Mouse (Mus musculus) olfactory bulb, adult 2 months (tissue): ENCODE measurements around the gene Nhsl1. TPM values are rescaled to one million over a fixed set of nuclear protein-coding genes. Genes with fewer than 3 reads are reported as not detected.

ENCODE experiments used
- H3K27ac ChIP-seq: fragments of 200-500 bp; 2 replicates; pipeline ENCODE4 v1.5.1; 2012; ENCODE audit warnings: low read depth, low read length; ENCODE audit not compliant: insufficient read depth
- H3K4me1 ChIP-seq: fragments of 200-500 bp; 2 replicates; pipeline ENCODE4 v1.6.1; 2012; ENCODE audit warnings: low read length; ENCODE audit not compliant: control insufficient read depth, insufficient read depth
- H3K4me3 ChIP-seq: fragments of 200-500 bp; 2 replicates; pipeline ENCODE4 v1.5.1; 2012; ENCODE audit warnings: mild to moderate bottlenecking, low read depth, low read length, moderate library complexity; ENCODE audit not compliant: insufficient read depth
- CTCF ChIP-seq: fragments of 200-500 bp; IDR thresholded peaks from 2 replicates; pipeline ENCODE4 v1.5.1; 2012; ENCODE audit warnings: low read depth, mild to moderate bottlenecking, low read length, moderate library complexity; ENCODE audit not compliant: insufficient read depth
- POLR2A ChIP-seq: fragments of 200-500 bp; IDR thresholded peaks from 2 replicates; pipeline ENCODE4 v1.6.1; 2012; ENCODE audit warnings: mild to moderate bottlenecking, low read depth, low read length, moderate library complexity; ENCODE audit not compliant: insufficient read depth
- WGBS: fragments of 180-500 bp; shearing (Covaris S2); methylation state at CpG from one replicate; pipeline ENCODE4 v1.1.7; 2018; 5-methylcytosine and 5-hydroxymethylcytosine counted together
- polyA plus RNA-seq: library from polyadenylated mRNA; stranded (reverse); fragments of >200 nt; gene quantifications from 2 replicates; pipeline ENCODE4 v1.2.4, GENCODE M21; 2012; ENCODE audit warnings: low replicate concordance; ENCODE audit not compliant: missing spikeins, insufficient read depth, insufficient read length

Nhsl1 gene
- polyA plus RNA-seq, 1 experiment, result not detected

GRCm38 (mm10) chr10:18522556-18522955 lies 203.8 kb downstream of the Nhsl1 start:
- peaks cover 20% of the 10 kb centered on the region for H3K4me1 ChIP-seq
- H3K27ac ChIP-seq, result no peak overlapping the region
- H3K4me3 ChIP-seq, result no peak overlapping the region
- TF ChIP-seq CTCF (no peak), POLR2A (no peak)
- 86% methylated on average over 2 of the region's 2 CpGs for WGBS

DNA sequence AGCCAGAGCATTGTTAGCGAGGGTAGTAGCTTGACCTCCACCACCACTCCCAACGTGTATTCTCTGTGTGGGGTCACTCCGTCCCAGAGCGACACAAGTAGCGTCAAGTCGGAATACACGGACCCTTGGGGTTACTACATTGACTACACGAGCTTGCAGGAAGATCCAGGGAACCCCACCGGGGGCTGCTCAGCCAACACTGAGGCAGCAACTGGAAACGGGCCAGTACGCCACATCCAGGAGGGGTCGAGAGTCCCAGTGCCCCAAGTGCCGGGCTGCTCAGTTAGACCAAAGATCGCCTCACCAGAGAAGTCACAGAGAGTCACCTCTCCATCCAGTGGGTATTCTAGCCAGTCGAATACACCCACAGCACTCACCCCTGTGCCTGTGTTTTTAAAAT lies 206.5 kb downstream of the Nhsl1 start:
- TF ChIP-seq CTCF (no peak), POLR2A (no peak)
- WGBS, result 85% methylated on average over 15 of the region's 15 CpGs

DNA sequence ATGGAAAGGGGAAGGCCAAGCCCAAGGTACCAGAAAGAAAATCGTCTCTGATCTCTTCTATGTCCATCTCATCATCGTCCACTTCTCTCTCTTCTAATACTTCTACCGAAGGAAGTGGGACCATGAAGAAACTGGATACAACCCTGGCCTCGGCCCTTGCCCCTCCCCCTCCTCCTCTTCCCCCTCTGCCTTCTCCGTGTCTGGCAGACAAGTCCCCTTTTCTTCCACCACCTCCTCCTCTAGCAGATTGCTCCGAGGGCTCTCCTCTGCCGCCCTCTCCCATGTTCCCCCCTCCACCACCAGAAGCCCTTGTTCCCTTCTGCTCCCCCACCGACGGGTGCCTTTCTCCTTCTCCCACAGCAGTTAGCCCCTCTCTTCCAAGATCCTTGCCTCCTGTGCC lies 206.9 kb downstream of the Nhsl1 start:
- H3K4me3 ChIP-seq, result no peak overlapping the region
- H3K4me1 ChIP-seq, result peaks cover 17% of the 10 kb centered on the region
- TF ChIP-seq CTCF, result no peak
- TF ChIP-seq POLR2A, result no peak
- WGBS, result 56% methylated on average over 9 of the region's 9 CpGs
- H3K27ac ChIP-seq, result no peak overlapping the region

More for the DNA sequence above, 206.5 kb downstream of the Nhsl1 start:
- Histone ChIP-seq H3K4me1 (peaks cover 17% of the 10 kb centered on the region), H3K27ac (no peak overlapping the region), H3K4me3 (no peak overlapping the region)

DNA sequence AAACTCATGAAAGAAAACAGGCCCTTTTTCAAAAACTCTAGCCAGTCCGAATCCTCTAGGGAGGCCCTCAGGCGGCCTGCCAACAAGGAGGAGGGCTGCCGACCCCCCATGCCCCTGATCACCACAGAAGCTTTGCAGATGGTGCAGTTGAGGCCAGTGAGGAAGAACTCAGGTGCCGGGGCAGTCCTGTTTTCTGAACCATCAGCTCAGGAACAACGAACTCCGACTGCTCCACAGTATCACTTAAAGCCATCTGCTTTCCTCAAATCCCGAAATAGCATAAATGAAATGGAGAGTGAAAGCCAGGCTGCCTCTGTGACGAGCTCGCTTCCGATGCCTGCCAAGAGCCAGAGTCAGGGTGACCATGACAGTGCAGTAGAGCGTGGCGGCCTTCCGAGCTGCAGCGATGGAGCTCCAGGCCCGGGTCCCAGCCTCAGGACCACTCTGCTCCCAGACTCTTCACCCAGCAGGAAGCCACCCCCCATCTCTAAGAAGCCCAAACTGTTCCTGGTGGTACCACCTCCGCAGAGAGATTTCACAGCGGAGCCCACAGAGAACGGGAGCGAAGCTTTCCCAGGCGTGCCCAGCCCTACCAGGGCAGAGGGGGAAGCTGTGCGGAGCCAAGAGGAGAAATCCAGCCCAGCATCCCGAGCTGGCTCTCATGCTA lies 207.5 kb downstream of the Nhsl1 start:
- no peak overlapping the region for H3K4me3 ChIP-seq
- no peak for TF ChIP-seq POLR2A
- no peak for TF ChIP-seq CTCF
- no peak overlapping the region for H3K27ac ChIP-seq
- H3K4me1 ChIP-seq, result peaks cover 17% of the 10 kb centered on the region
- WGBS, result 70% methylated on average over 22 of the region's 22 CpGs

DNA sequence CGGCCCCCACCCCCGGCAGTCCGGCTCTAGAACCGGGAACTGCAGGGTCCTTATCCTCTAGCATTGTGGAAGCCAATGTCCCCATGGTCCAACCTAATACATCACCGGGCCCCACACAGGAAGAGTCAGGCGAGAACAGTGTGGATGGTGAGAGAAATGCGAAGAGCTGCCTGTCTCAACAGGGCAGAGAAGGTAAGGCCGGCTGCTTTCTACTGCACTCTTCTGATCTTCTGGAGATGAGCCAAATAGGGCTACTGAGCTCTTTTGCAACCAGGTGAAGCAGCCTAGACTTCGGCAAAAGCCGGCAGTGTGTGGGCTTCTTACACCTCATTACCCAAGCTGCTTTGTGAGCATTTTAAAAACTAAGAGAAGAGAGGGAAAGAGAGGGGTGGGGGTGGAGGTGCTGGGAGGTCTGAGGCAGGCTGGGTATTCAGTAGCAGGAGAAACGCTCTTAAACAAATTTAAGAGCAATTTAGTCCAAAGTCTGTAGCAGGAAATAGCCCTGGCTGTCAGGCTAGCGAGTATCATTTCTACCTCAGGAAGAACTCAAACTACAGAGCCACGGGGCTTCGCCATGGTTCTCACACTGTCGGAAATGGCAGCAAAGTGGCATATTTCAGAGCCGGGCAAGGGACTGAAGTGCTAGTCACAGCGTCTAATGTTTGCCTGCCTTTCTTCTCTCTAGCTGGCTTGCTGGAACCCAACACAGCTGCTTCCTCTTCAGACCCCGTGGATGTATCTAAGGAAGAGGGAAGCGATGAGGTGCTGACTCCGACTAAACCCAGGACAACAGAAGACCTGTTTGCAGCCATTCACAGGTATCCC lies 208.3 kb downstream of the Nhsl1 start:
- Histone ChIP-seq H3K27ac (no peak overlapping the region), H3K4me1 (peaks cover 17% of the 10 kb centered on the region), H3K4me3 (no peak overlapping the region)
- TF ChIP-seq CTCF, result no peak
- TF ChIP-seq POLR2A, result no peak
- WGBS, result 56% methylated on average over 20 of the region's 20 CpGs

- 47% methylated on average over 7 of the region's 7 CpGs for WGBS
- Histone ChIP-seq H3K4me3 (no peak overlapping the region), H3K27ac (no peak overlapping the region), H3K4me1 (peaks cover 17% of the 10 kb centered on the region)
- TF ChIP-seq CTCF, result no peak
- no peak for TF ChIP-seq POLR2A
These were observed 209.0 kb downstream of the Nhsl1 start for GRCm38 (mm10) chr10:18527766-18528165.

GRCm38 (mm10) chr10:18528475-18528874 lies 209.7 kb downstream of the Nhsl1 start:
- Histone ChIP-seq H3K4me1 (peaks cover 17% of the 10 kb centered on the region), H3K27ac (no peak overlapping the region), H3K4me3 (no peak overlapping the region)
- TF ChIP-seq CTCF, result no peak
- no peak for TF ChIP-seq POLR2A
- 25% methylated on average over 5 of the region's 5 CpGs for WGBS

GRCm38 (mm10) chr10:18529177-18529576 lies 210.4 kb downstream of the Nhsl1 start:
- 87% methylated on average over 4 of the region's 4 CpGs for WGBS
- Histone ChIP-seq H3K4me1 (peaks cover 17% of the 10 kb centered on the region), H3K4me3 (no peak overlapping the region), H3K27ac (no peak overlapping the region)
- TF ChIP-seq POLR2A (no peak), CTCF (no peak)

DNA sequence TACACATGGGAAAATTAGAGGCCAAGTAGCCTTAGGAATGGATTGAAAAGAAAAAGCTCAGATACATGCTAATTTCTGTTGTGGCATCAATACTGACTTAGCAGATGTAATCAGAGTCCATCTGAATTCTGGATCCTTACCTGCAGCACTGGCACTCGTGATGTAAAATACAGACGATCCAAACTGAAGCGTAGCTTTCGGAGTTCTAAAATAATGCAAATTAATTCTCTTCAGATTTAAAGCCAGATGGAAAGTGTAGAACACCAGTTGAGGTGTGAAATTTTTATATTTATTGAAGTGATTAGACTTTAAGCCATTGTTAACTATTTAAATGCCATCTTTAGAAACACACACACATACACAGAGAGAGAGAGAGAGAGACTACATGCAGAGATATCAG lies 211.4 kb downstream of the Nhsl1 start:
- Histone ChIP-seq H3K4me1 (peaks cover 17% of the 10 kb centered on the region), H3K27ac (no peak overlapping the region), H3K4me3 (no peak overlapping the region)
- TF ChIP-seq POLR2A, result no peak
- no peak for TF ChIP-seq CTCF
- 89% methylated on average over 4 of the region's 4 CpGs for WGBS
